Mouse (Mus musculus): ENCODE measurements around the gene Cep131. TPM values are rescaled to one million over a fixed set of nuclear protein-coding genes. Genes with fewer than 3 reads are reported as not detected.

Cep131 gene
- total RNA-seq, 2 experiments from 2014 or later, result 32.8 to 34.7 TPM

- intact Hi-C loops (cut with DNase I), result no loop called here
- DNase-seq (ENCODE audit: low spot score in 2 of 2), result peak; percentile 61 to 71
Measured at GRCm38 (mm10) chr11:120101036-120101435, 14.4 kb upstream of the Cep131 start.

- intact Hi-C loops (cut with DNase I), result loop anchor here (2.0 to 5.0 kb wide), 2 partner anchors 67 to 86 kb away; no protein-coding TSS in a partner anchor
- peak; percentile 100 for DNase-seq (ENCODE audit: low spot score in 2 of 2)
Measured at GRCm38 (mm10) chr11:120098588-120099511, 12.2 kb upstream of the Cep131 start, which contains the start of the genes Tepsin and Ndufaf8. Tepsin (minus strand) TSS chr11:120098731. Ndufaf8 (plus strand) TSS chr11:120098928.

GRCm38 (mm10) chr11:120092817-120093591, 6.4 kb upstream of the Cep131 start:
- DNase-seq (ENCODE audit: low spot score in 2 of 2), result no peak
- intact Hi-C loops (cut with DNase I), result no loop called here

GRCm38 (mm10) chr11:120090661-120091060, 4.0 kb upstream of the Cep131 start:
- no peak for DNase-seq (ENCODE audit: low spot score in 2 of 2)
- intact Hi-C loops (cut with DNase I), result no loop called here

- peak in 1 of 2 experiments; percentile 43 for DNase-seq (ENCODE audit: low spot score in 2 of 2)
- intact Hi-C loops (cut with DNase I), result loop anchor here (5.0 kb wide), 1 partner anchor 59 kb away; no protein-coding TSS in a partner anchor
Measured at GRCm38 (mm10) chr11:120085891-120086627, 568 bp downstream of the Cep131 start.

- DNase-seq (ENCODE audit: low spot score in 2 of 2), result no peak
- intact Hi-C loops (cut with DNase I), result no loop called here
Measured at GRCm38 (mm10) chr11:120080282-120080681, 6.3 kb downstream of the Cep131 start.

GRCm38 (mm10) chr11:120076191-120076590, 10.4 kb downstream of the Cep131 start:
- DNase-seq (ENCODE audit: low spot score in 2 of 2), result no peak
- intact Hi-C loops (cut with DNase I), result no loop called here

- intact Hi-C loops (cut with DNase I), result no loop called here
Measured at GRCm38 (mm10) chr11:120072986-120073647, 13.5 kb downstream of the Cep131 start.

GRCm38 (mm10) chr11:120071731-120072320, 14.8 kb downstream of the Cep131 start:
- DNase-seq (ENCODE audit: low spot score in 2 of 2), result no peak
- intact Hi-C loops (cut with DNase I), result no loop called here

More at GRCm38 (mm10) chr11:120072986-120073647, 13.5 kb downstream of the Cep131 start:
- DNase-seq (ENCODE audit: low spot score in 2 of 2), result no peak

GRCm38 (mm10) chr11:120071065-120071464, 15.6 kb downstream of the Cep131 start:
- intact Hi-C loops (cut with DNase I), result no loop called here
- DNase-seq (ENCODE audit: low spot score in 2 of 2), result no peak

- intact Hi-C loops (cut with DNase I), result no loop called here
- no peak for DNase-seq (ENCODE audit: low spot score in 2 of 2)
Measured at GRCm38 (mm10) chr11:120070286-120070930, 16.2 kb downstream of the Cep131 start.

GRCm38 (mm10) chr11:120069261-120069660, 17.4 kb downstream of the Cep131 start:
- DNase-seq (ENCODE audit: low spot score in 2 of 2), result no peak
- intact Hi-C loops (cut with DNase I), result loop anchor here (5.0 kb wide), 1 partner anchor 57 kb away; no protein-coding TSS in a partner anchor

- no peak for DNase-seq (ENCODE audit: low spot score in 2 of 2)
- intact Hi-C loops (cut with DNase I), result loop anchor here (5.0 kb wide), 1 partner anchor 56 kb away; no protein-coding TSS in a partner anchor
Measured at GRCm38 (mm10) chr11:120067834-120068233, 18.8 kb downstream of the Cep131 start.

- intact Hi-C loops (cut with DNase I), result loop anchor here (5.0 kb wide), 1 partner anchor 53 kb away; no protein-coding TSS in a partner anchor
- no peak for DNase-seq (ENCODE audit: low spot score in 2 of 2)
Measured at GRCm38 (mm10) chr11:120065291-120065690, 21.3 kb downstream of the Cep131 start.

- intact Hi-C loops (cut with DNase I), result loop anchor here (5.0 kb wide), 1 partner anchor 52 kb away; no protein-coding TSS in a partner anchor
Measured at GRCm38 (mm10) chr11:120064668-120065040, 22.0 kb downstream of the Cep131 start.

GRCm38 (mm10) chr11:120064006-120064667, 22.5 kb downstream of the Cep131 start:
- intact Hi-C loops (cut with DNase I), result no loop called here
- DNase-seq (ENCODE audit: low spot score in 2 of 2), result no peak

More at GRCm38 (mm10) chr11:120064668-120065040, 22.0 kb downstream of the Cep131 start:
- DNase-seq (ENCODE audit: low spot score in 2 of 2), result no peak

- DNase-seq (ENCODE audit: low spot score in 2 of 2), result no peak
- intact Hi-C loops (cut with DNase I), result no loop called here
Measured at GRCm38 (mm10) chr11:120063326-120063725, 23.3 kb downstream of the Cep131 start.

Data from left cerebral cortex, postnatal 36 days (tissue).